Mouse (Mus musculus): ENCODE measurements at regions not wholly inside any gene's neighbourhood (a gene's known extent, or its start where the extent isn't known, plus 50 kb on each side); places are given as distances from the start of the nearest gene placed in this dataset.
"Not testable (repeated sequence)": the region's sequence is repeated elsewhere in the genome, so short reads cannot be mapped to it uniquely, and the experiment has no call there.

DNA sequence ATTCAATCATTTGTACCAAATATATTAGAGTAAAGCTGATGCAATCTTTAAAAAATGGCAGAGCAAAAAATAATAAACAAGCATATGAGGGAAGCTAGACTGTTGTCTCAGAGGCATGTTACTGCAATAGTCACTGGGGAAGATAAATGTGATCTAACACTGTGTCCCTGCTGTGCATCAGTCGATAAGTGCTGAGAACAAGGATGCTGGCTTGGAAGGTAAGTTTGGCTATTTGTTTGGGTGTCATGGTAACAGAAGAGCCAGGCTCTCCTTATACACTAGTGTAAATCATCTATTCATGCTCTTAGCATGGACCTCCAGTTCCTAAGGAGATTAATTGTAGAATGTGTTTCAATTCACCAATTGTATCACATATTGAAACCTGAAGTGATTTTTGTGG is 102.0 kb upstream of the Ghr start:
- no peak for DNase-seq

- not testable (repeated sequence) for DNase-seq
Observed at GRCm38 (mm10) chr15:3677026-3677425, 93.7 kb upstream of the Ghr start.

DNA sequence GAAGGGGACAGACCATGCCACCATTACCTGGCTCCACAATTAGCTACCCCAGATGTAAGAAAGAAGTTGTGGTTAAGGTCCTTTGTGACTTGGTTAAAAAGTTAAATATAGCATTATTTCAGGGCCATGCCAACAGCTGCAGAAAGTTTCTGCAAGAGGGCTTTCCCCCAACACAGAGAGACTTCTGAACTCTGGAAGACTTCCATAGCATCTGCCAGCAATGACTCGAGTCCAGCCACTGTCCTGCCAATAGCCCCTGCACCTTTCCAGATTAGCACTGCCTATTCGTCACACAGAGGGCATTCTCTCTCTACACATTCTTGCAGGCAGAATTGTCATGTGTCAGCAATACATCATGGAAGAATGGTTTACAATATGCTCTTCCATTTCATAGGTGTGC is 89.3 kb upstream of the Ghr start:
- DNase-seq = no peak

- no peak for DNase-seq
Observed at GRCm38 (mm10) chr15:3671169-3671568, 87.9 kb upstream of the Ghr start.

DNA sequence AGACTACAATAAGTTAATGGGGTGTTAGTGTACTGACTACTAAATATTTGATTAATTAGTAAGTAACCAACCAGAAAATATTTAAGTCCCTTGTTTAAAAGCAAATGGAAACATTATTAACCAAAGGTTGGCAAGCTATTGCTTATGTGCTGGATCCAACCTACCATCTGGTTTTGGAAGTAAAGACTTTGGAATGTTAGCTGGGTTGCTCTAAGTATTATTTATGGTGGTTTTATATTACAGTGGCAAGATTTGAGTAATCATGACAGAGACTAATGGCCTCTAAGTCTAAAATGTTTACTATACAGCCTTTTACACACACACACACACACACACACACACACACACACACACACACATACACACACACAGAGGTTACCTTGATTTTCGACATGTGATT is 86.1 kb upstream of the Ghr start:
- no peak for DNase-seq

- no peak for DNase-seq
Observed at GRCm38 (mm10) chr15:3668863-3669262, 85.6 kb upstream of the Ghr start.

GRCm38 (mm10) chr15:3648741-3649140 is 65.4 kb upstream of the Ghr start:
- no peak for DNase-seq

- no peak for DNase-seq
Observed at GRCm38 (mm10) chr15:3640091-3640490, 56.8 kb upstream of the Ghr start.

Measured in layer of hippocampus, postnatal 36 days (tissue).